Mouse (Mus musculus): ENCODE results near the gene Nck1. TPM values are rescaled to one million over a fixed set of nuclear protein-coding genes. Genes with fewer than 3 reads are reported as not detected.

Nck1 gene
- polyA plus RNA-seq, 1 experiment from 2014 or later = 87.8 TPM

GRCm38 (mm10) chr9:100467653-100468052 is 78.3 kb downstream of the Nck1 start:
- Histone ChIP-seq H3K9me3 (ENCODE audit: control insufficient read depth, low read length) (no peaks in the 10 kb centered on the region), H3K36me3 (ENCODE audit: control insufficient read depth, insufficient read depth, low read length) (peaks cover 2% of the 10 kb centered on the region), H3K4me1 (replicated peaks; ENCODE audit: control insufficient read depth, insufficient read depth, low read length) (peaks cover 10% of the 10 kb centered on the region), H3K9ac (ENCODE audit: low read length) (no peak overlapping the region), H3K4me2 (ENCODE audit: low read depth, low read length) (no peak overlapping the region), H3K27me3 (ENCODE audit: control insufficient read depth, insufficient read depth, low read depth, low read length) (no peaks in the 10 kb centered on the region), H3K4me3 (ENCODE audit: low read length) (no peak overlapping the region), H3K27ac (ENCODE audit: low read length) (no peak overlapping the region)
- WGBS = 53% methylated on average over 7 of the region's 7 CpGs
- ATAC-seq (ENCODE audit: low read depth) = peak; percentile 35; the same call in 1 of the 2 replicates

GRCm38 (mm10) chr9:100466743-100467142 is 79.2 kb downstream of the Nck1 start:
- peaks cover 2% of the 10 kb centered on the region for H3K36me3 ChIP-seq (ENCODE audit: control insufficient read depth, insufficient read depth, low read length)
- WGBS = 48% methylated on average over 3 of the region's 3 CpGs
- ATAC-seq (ENCODE audit: low read depth) = no peak

GRCm38 (mm10) chr9:100465988-100466387 is 79.9 kb downstream of the Nck1 start:
- ATAC-seq (ENCODE audit: low read depth) = no peak
- Histone ChIP-seq H3K36me3 (ENCODE audit: control insufficient read depth, insufficient read depth, low read length) (peaks cover 2% of the 10 kb centered on the region), H3K9me3 (ENCODE audit: control insufficient read depth, low read length) (no peaks in the 10 kb centered on the region), H3K4me3 (ENCODE audit: low read length) (no peak overlapping the region), H3K4me1 (replicated peaks; ENCODE audit: control insufficient read depth, insufficient read depth, low read length) (peaks cover 7% of the 10 kb centered on the region), H3K27ac (ENCODE audit: low read length) (no peak overlapping the region), H3K27me3 (ENCODE audit: control insufficient read depth, insufficient read depth, low read depth, low read length) (no peaks in the 10 kb centered on the region), H3K4me2 (ENCODE audit: low read depth, low read length) (no peak overlapping the region), H3K9ac (ENCODE audit: low read length) (no peak overlapping the region)
- WGBS = 92% methylated on average over 9 of the region's 9 CpGs

More at GRCm38 (mm10) chr9:100466743-100467142, 79.2 kb downstream of the Nck1 start:
- no peak overlapping the region for H3K4me3 ChIP-seq (ENCODE audit: low read length)
- H3K27ac ChIP-seq (ENCODE audit: low read length) = no peak overlapping the region
- H3K9ac ChIP-seq (ENCODE audit: low read length) = no peak overlapping the region
- H3K9me3 ChIP-seq (ENCODE audit: control insufficient read depth, low read length) = no peaks in the 10 kb centered on the region
- H3K27me3 ChIP-seq (ENCODE audit: control insufficient read depth, insufficient read depth, low read depth, low read length) = no peaks in the 10 kb centered on the region
- peaks cover 10% of the 10 kb centered on the region for H3K4me1 ChIP-seq (replicated peaks; ENCODE audit: control insufficient read depth, insufficient read depth, low read length)
- H3K4me2 ChIP-seq (ENCODE audit: low read depth, low read length) = no peak overlapping the region

GRCm38 (mm10) chr9:100465380-100465779 is 80.6 kb downstream of the Nck1 start:
- Histone ChIP-seq H3K9me3 (ENCODE audit: control insufficient read depth, low read length) (no peaks in the 10 kb centered on the region), H3K9ac (ENCODE audit: low read length) (no peak overlapping the region), H3K4me1 (replicated peaks; ENCODE audit: control insufficient read depth, insufficient read depth, low read length) (peaks cover 4% of the 10 kb centered on the region), H3K27ac (ENCODE audit: low read length) (no peak overlapping the region), H3K4me3 (ENCODE audit: low read length) (no peak overlapping the region), H3K27me3 (ENCODE audit: control insufficient read depth, insufficient read depth, low read depth, low read length) (no peaks in the 10 kb centered on the region), H3K4me2 (ENCODE audit: low read depth, low read length) (no peak overlapping the region), H3K36me3 (ENCODE audit: control insufficient read depth, insufficient read depth, low read length) (peaks cover 2% of the 10 kb centered on the region)
- 92% methylated on average over 5 of the region's 5 CpGs for WGBS
- ATAC-seq (ENCODE audit: low read depth) = no peak

GRCm38 (mm10) chr9:100463771-100464170 is 82.2 kb downstream of the Nck1 start:
- H3K4me1 ChIP-seq (replicated peaks; ENCODE audit: control insufficient read depth, insufficient read depth, low read length) = peaks cover 4% of the 10 kb centered on the region
- H3K27me3 ChIP-seq (ENCODE audit: control insufficient read depth, insufficient read depth, low read depth, low read length) = no peaks in the 10 kb centered on the region
- peaks cover 2% of the 10 kb centered on the region for H3K36me3 ChIP-seq (ENCODE audit: control insufficient read depth, insufficient read depth, low read length)
- H3K9ac ChIP-seq (ENCODE audit: low read length) = no peak overlapping the region
- no peak for ATAC-seq (ENCODE audit: low read depth)
- no peak overlapping the region for H3K27ac ChIP-seq (ENCODE audit: low read length)
- 41% methylated on average over 2 of the region's 2 CpGs for WGBS
- no peak overlapping the region for H3K4me2 ChIP-seq (ENCODE audit: low read depth, low read length)
- no peaks in the 10 kb centered on the region for H3K9me3 ChIP-seq (ENCODE audit: control insufficient read depth, low read length)
- H3K4me3 ChIP-seq (ENCODE audit: low read length) = no peak overlapping the region

- no peak for ATAC-seq (ENCODE audit: low read depth)
- 78% methylated on average over 4 of the region's 4 CpGs for WGBS
These were observed 83.8 kb downstream of the Nck1 start for GRCm38 (mm10) chr9:100462098-100462497.

GRCm38 (mm10) chr9:100461671-100462070 is 84.3 kb downstream of the Nck1 start:
- Histone ChIP-seq H3K36me3 (ENCODE audit: control insufficient read depth, insufficient read depth, low read length) (peaks cover 2% of the 10 kb centered on the region), H3K4me1 (replicated peaks; ENCODE audit: control insufficient read depth, insufficient read depth, low read length) (no peaks in the 10 kb centered on the region; the same call in 1 of the 2 replicates), H3K9ac (ENCODE audit: low read length) (no peak overlapping the region), H3K4me3 (ENCODE audit: low read length) (no peak overlapping the region), H3K4me2 (ENCODE audit: low read depth, low read length) (no peak overlapping the region), H3K27ac (ENCODE audit: low read length) (no peak overlapping the region), H3K27me3 (ENCODE audit: control insufficient read depth, insufficient read depth, low read depth, low read length) (no peaks in the 10 kb centered on the region), H3K9me3 (ENCODE audit: control insufficient read depth, low read length) (no peaks in the 10 kb centered on the region)
- peak; percentile 45 for ATAC-seq (ENCODE audit: low read depth)
- WGBS = 72% methylated on average over 9 of the region's 9 CpGs

More at GRCm38 (mm10) chr9:100462098-100462497, 83.8 kb downstream of the Nck1 start:
- Histone ChIP-seq H3K27ac (ENCODE audit: low read length) (no peak overlapping the region), H3K4me2 (ENCODE audit: low read depth, low read length) (no peak overlapping the region), H3K9me3 (ENCODE audit: control insufficient read depth, low read length) (no peaks in the 10 kb centered on the region), H3K36me3 (ENCODE audit: control insufficient read depth, insufficient read depth, low read length) (peaks cover 2% of the 10 kb centered on the region), H3K27me3 (ENCODE audit: control insufficient read depth, insufficient read depth, low read depth, low read length) (no peaks in the 10 kb centered on the region), H3K4me1 (replicated peaks; ENCODE audit: control insufficient read depth, insufficient read depth, low read length) (no peaks in the 10 kb centered on the region; the same call in 1 of the 2 replicates), H3K9ac (ENCODE audit: low read length) (no peak overlapping the region), H3K4me3 (ENCODE audit: low read length) (no peak overlapping the region)

GRCm38 (mm10) chr9:100460203-100460602 is 85.7 kb downstream of the Nck1 start:
- no peak; the same call in 1 of the 2 replicates for ATAC-seq (ENCODE audit: low read depth)
- no peaks in the 10 kb centered on the region; the same call in 1 of the 2 replicates for H3K36me3 ChIP-seq (ENCODE audit: control insufficient read depth, insufficient read depth, low read length)
- H3K27me3 ChIP-seq (ENCODE audit: control insufficient read depth, insufficient read depth, low read depth, low read length) = no peaks in the 10 kb centered on the region
- 89% methylated on average over 9 of the region's 9 CpGs for WGBS
- H3K4me1 ChIP-seq (replicated peaks; ENCODE audit: control insufficient read depth, insufficient read depth, low read length) = no peaks in the 10 kb centered on the region; the same call in 1 of the 2 replicates
- H3K9me3 ChIP-seq (ENCODE audit: control insufficient read depth, low read length) = no peaks in the 10 kb centered on the region
- H3K4me2 ChIP-seq (ENCODE audit: low read depth, low read length) = no peak overlapping the region
- H3K27ac ChIP-seq (ENCODE audit: low read length) = no peak overlapping the region
- H3K4me3 ChIP-seq (ENCODE audit: low read length) = no peak overlapping the region
- no peak overlapping the region for H3K9ac ChIP-seq (ENCODE audit: low read length)

GRCm38 (mm10) chr9:100457971-100458681 is 87.8 kb downstream of the Nck1 start:
- Histone ChIP-seq H3K27me3 (ENCODE audit: control insufficient read depth, insufficient read depth, low read depth, low read length) (no peaks in the 10 kb centered on the region), H3K4me3 (ENCODE audit: low read length) (no peak overlapping the region), H3K9ac (ENCODE audit: low read length) (no peak overlapping the region), H3K36me3 (ENCODE audit: control insufficient read depth, insufficient read depth, low read length) (no peaks in the 10 kb centered on the region), H3K4me1 (replicated peaks; ENCODE audit: control insufficient read depth, insufficient read depth, low read length) (no peaks in the 10 kb centered on the region; the same call in none of the 2 replicates), H3K27ac (ENCODE audit: low read length) (no peak overlapping the region), H3K4me2 (ENCODE audit: low read depth, low read length) (no peak overlapping the region), H3K9me3 (ENCODE audit: control insufficient read depth, low read length) (no peaks in the 10 kb centered on the region)
- 80% methylated on average over 17 of the region's 17 CpGs for WGBS
- ATAC-seq (ENCODE audit: low read depth) = no peak
